Mouse (Mus musculus) lung, postnatal 0 days (tissue): Measurements from ENCODE around the gene Prkag1.

Experiments
- CTCF ChIP-seq: IDR thresholded peaks from 2 replicates; pipeline ENCODE4 v1.5.1; 2016; ENCODE audit warnings: antibody characterized with exemption, mild to moderate bottlenecking
- EP300 ChIP-seq: IDR thresholded peaks from 2 replicates; pipeline ENCODE4 v1.6.1; 2016; ENCODE audit warnings: antibody characterized with exemption, mild to moderate bottlenecking, control low read depth

- TF ChIP-seq CTCF (no peak), EP300 (no peak)
Observed at GRCm38 (mm10) chr15:98781166-98781565, 50.2 kb downstream of the Prkag1 start.
